Mouse (Mus musculus) liver, postnatal 0 days (tissue): ENCODE data around the gene Fut7. TPM values are rescaled to one million over a fixed set of nuclear protein-coding genes. Genes with fewer than 3 reads are reported as not detected.

Experiments
- ATAC-seq: fragments of 200-750 bp; cut with Nextera tagmentation; 2 replicates; pipeline ENCODE4 v1.8.0; 2017; ENCODE audit warnings: mild to moderate bottlenecking, moderate library complexity
- DNase-seq: peaks from one replicate; pipeline ENCODE4 v3.0.0-alpha.2; 2016
- H3K27ac ChIP-seq: fragments of 300-500 bp; sonication (generic); 2 replicates; pipeline ENCODE4 v1.5.1; 2014; ENCODE audit warnings: antibody characterized with exemption, moderate library complexity, mild to moderate bottlenecking, low read depth
- H3K27me3 ChIP-seq: fragments of 300-500 bp; sonication (generic); 2 replicates; pipeline ENCODE4 v1.6.1; 2014; ENCODE audit warnings: low read length, control low read depth, mixed read lengths; ENCODE audit not compliant: insufficient read depth
- H3K36me3 ChIP-seq: fragments of 300-500 bp; sonication (generic); replicated peaks from 2 replicates; pipeline ENCODE4 v1.6.1; 2014; ENCODE audit warnings: mild to moderate bottlenecking, control low read depth, low read length, moderate library complexity, mixed read lengths; ENCODE audit not compliant: insufficient read depth
- H3K4me1 ChIP-seq: fragments of 300-500 bp; sonication (generic); 2 replicates; pipeline ENCODE4 v1.6.1; 2014; ENCODE audit warnings: antibody characterized with exemption, mild to moderate bottlenecking, control low read depth; ENCODE audit not compliant: insufficient read depth
- H3K4me2 ChIP-seq: fragments of 300-500 bp; sonication (generic); 2 replicates; pipeline ENCODE4 v1.6.1; 2014; ENCODE audit warnings: low read depth, mild to moderate bottlenecking, low read length, moderate library complexity, mixed read lengths
- H3K4me3 ChIP-seq: fragments of 300-500 bp; sonication (generic); 2 replicates; pipeline ENCODE4 v1.5.1; 2014; ENCODE audit warnings: low read depth, low read length
- H3K9ac ChIP-seq: fragments of 300-500 bp; sonication (generic); replicated peaks from 2 replicates; pipeline ENCODE4 v1.6.1; 2014; ENCODE audit warnings: mild to moderate bottlenecking, moderate library complexity
- H3K9me3 ChIP-seq: fragments of 300-500 bp; sonication (generic); 2 replicates; pipeline ENCODE4 v1.6.1; 2016; ENCODE audit warnings: mild to moderate bottlenecking, control low read depth, low read length, mixed read lengths
- CTCF ChIP-seq: sonication (generic); IDR thresholded peaks from 2 replicates; pipeline ENCODE4 v1.5.1; 2016; ENCODE audit warnings: antibody characterized with exemption, low read depth
- EP300 ChIP-seq: IDR thresholded peaks from 2 replicates; pipeline ENCODE4 v1.6.1; 2016; ENCODE audit warnings: antibody characterized with exemption, low read depth, mild to moderate bottlenecking
- WGBS: fragments of 180-500 bp; shearing (Covaris S2); extraction: QIAGEN DNeasy Blood & Tissue Kit; methylation state at CpG from one replicate; pipeline ENCODE4 v1.1.7; 2014; ENCODE audit not compliant: insufficient replicate concordance; 5-methylcytosine and 5-hydroxymethylcytosine counted together
- polyA plus RNA-seq: library from polyadenylated mRNA; unstranded; fragments of >200 nt; fragmentation: Nextera tagmentation; extraction: Ambion mirVana; gene quantifications from 2 replicates; pipeline ENCODE4 v1.2.1, GENCODE M21; 2015

Gene Fut7
- polyA plus RNA-seq, 1 experiment from 2014 or later, result 0.78 TPM

GRCm38 (mm10) chr2:25452951-25453350 is 29.9 kb downstream of the Fut7 start:
- TF ChIP-seq CTCF (no peak), EP300 (no peak)
- Histone ChIP-seq H3K4me3 (no peak overlapping the region), H3K36me3 (0 out of 2 replicates have a peak, but pooled peaks cover 3% of the 10 kb centered on the region), H3K27me3 (no peaks in the 10 kb centered on the region), H3K9me3 (no peaks in the 10 kb centered on the region), H3K9ac (no peak overlapping the region), H3K4me1 (peaks cover 4% of the 10 kb centered on the region; the same call in 1 of the 2 replicates), H3K27ac (no peak overlapping the region), H3K4me2 (no peak overlapping the region)
- DNase-seq, result no peak
- ATAC-seq, result peak; percentile 85
- 61% methylated on average over 1 of the region's 1 CpGs for WGBS

GRCm38 (mm10) chr2:25456205-25456953 is 33.3 kb downstream of the Fut7 start, which contains the start of gene Clic3:
Gene Clic3, plus strand, starts transcription at chr2:25456838.
- TF ChIP-seq EP300 (no peak), CTCF (no peak)
- H3K9ac ChIP-seq, result no peak within 1 kb of the TSS
- DNase-seq (no peak), ATAC-seq (no peak)
- H3K4me3 ChIP-seq, result no peak within 1 kb of the TSS
- no peaks in the 10 kb centered on the region for H3K9me3 ChIP-seq
- 54% methylated on average over 14 of the region's 14 CpGs for WGBS
- 0 out of 2 replicates have a peak, but pooled peaks cover 9% of the 10 kb centered on the region for H3K36me3 ChIP-seq
- no peak within 1 kb of the TSS for H3K4me2 ChIP-seq
- H3K27me3 ChIP-seq, result no peaks in the 10 kb centered on the region
- H3K27ac ChIP-seq, result no peak within 1 kb of the TSS
- H3K4me1 ChIP-seq, result peaks cover 19% of the 10 kb centered on the region

- Histone ChIP-seq H3K27me3 (no peaks in the 10 kb centered on the region), H3K9ac (no peak overlapping the region), H3K4me1 (peaks cover 23% of the 10 kb centered on the region), H3K36me3 (0 out of 2 replicates have a peak, but pooled peaks cover 9% of the 10 kb centered on the region), H3K4me2 (no peak overlapping the region), H3K4me3 (no peak overlapping the region), H3K9me3 (no peaks in the 10 kb centered on the region), H3K27ac (no peak overlapping the region)
- no peak for ATAC-seq
- 77% methylated on average over 9 of the region's 9 CpGs for WGBS
- TF ChIP-seq CTCF (no peak), EP300 (no peak)
- DNase-seq, result no peak
Measured at GRCm38 (mm10) chr2:25457022-25457896, 34.2 kb downstream of the Fut7 start.

- 0 out of 2 replicates have a peak, but pooled peaks cover 9% of the 10 kb centered on the region for H3K36me3 ChIP-seq
- no peaks in the 10 kb centered on the region for H3K27me3 ChIP-seq
- DNase-seq (peak; percentile 44), ATAC-seq (no peak)
- no peak overlapping the region for H3K27ac ChIP-seq
- H3K4me3 ChIP-seq, result no peak overlapping the region
- H3K4me2 ChIP-seq, result no peak overlapping the region
- peaks cover 20% of the 10 kb centered on the region for H3K4me1 ChIP-seq
- 75% methylated on average over 5 of the region's 5 CpGs for WGBS
- H3K9me3 ChIP-seq, result no peaks in the 10 kb centered on the region
- TF ChIP-seq EP300 (no peak), CTCF (peak; percentile 23; the same call in 1 of the 2 replicates)
- no peak overlapping the region for H3K9ac ChIP-seq
Measured at GRCm38 (mm10) chr2:25458911-25459310, 35.8 kb downstream of the Fut7 start.

GRCm38 (mm10) chr2:25460135-25460534 is 37.1 kb downstream of the Fut7 start:
- WGBS, result 33% methylated on average over 5 of the region's 5 CpGs
- Histone ChIP-seq H3K36me3 (0 out of 2 replicates have a peak, but pooled peaks cover 9% of the 10 kb centered on the region), H3K4me2 (peak overlapping the region; percentile 74), H3K27ac (peak overlapping the region; percentile 71), H3K27me3 (no peaks in the 10 kb centered on the region), H3K9ac (peak overlapping the region; percentile 50), H3K4me1 (peaks cover 25% of the 10 kb centered on the region), H3K4me3 (peak overlapping the region; percentile 54), H3K9me3 (no peaks in the 10 kb centered on the region)
- DNase-seq, result no peak
- TF ChIP-seq CTCF (no peak), EP300 (no peak)
- no peak for ATAC-seq
